Mouse (Mus musculus) lung, postnatal 0 days (tissue): ENCODE measurements around the gene Cd81. TPM values are rescaled to one million over a fixed set of nuclear protein-coding genes. Genes with fewer than 3 reads are reported as not detected.

ENCODE experiments used
- ATAC-seq: fragments of 200-750 bp; cut with Nextera tagmentation; 2 replicates; pipeline ENCODE4 v1.8.0; 2017; ENCODE audit warnings: moderate library complexity
- DNase-seq: peaks from one replicate; pipeline ENCODE4 v3.0.0-alpha.2; 2016; ENCODE audit warnings: low spot score
- H3K27ac ChIP-seq: fragments of 300-500 bp; sonication (generic); 2 replicates; pipeline ENCODE4 v1.5.1; 2014; ENCODE audit warnings: antibody characterized with exemption, mild to moderate bottlenecking, low read length, mixed read lengths
- H3K27me3 ChIP-seq: fragments of 300-500 bp; sonication (generic); replicated peaks from 2 replicates; pipeline ENCODE4 v1.6.1; 2014; ENCODE audit warnings: low read length, mixed read lengths; ENCODE audit not compliant: insufficient read depth
- H3K36me3 ChIP-seq: fragments of 300-500 bp; sonication (generic); 2 replicates; pipeline ENCODE4 v1.6.1; 2014; ENCODE audit warnings: low read length, mixed read lengths; ENCODE audit not compliant: insufficient read depth
- H3K4me1 ChIP-seq: fragments of 300-500 bp; sonication (generic); 2 replicates; pipeline ENCODE4 v1.6.1; 2014; ENCODE audit warnings: antibody characterized with exemption, low read depth, low read length, mixed read lengths; ENCODE audit not compliant: insufficient read depth
- H3K4me2 ChIP-seq: fragments of 300-500 bp; sonication (generic); replicated peaks from 2 replicates; pipeline ENCODE4 v1.6.1; 2014; ENCODE audit warnings: low read depth, mild to moderate bottlenecking, low read length, moderate library complexity, mixed read lengths
- H3K4me3 ChIP-seq: fragments of 300-500 bp; sonication (generic); 2 replicates; pipeline ENCODE4 v1.5.1; 2014; ENCODE audit warnings: low read depth, low read length
- H3K9ac ChIP-seq: fragments of 300-500 bp; sonication (generic); replicated peaks from 2 replicates; pipeline ENCODE4 v1.6.1; 2014; ENCODE audit warnings: low read depth, mild to moderate bottlenecking
- H3K9me3 ChIP-seq: fragments of 300-500 bp; sonication (generic); 2 replicates; pipeline ENCODE4 v1.6.1; 2016; ENCODE audit warnings: low read length, mixed read lengths
- CTCF ChIP-seq: IDR thresholded peaks from 2 replicates; pipeline ENCODE4 v1.5.1; 2016; ENCODE audit warnings: antibody characterized with exemption, mild to moderate bottlenecking
- EP300 ChIP-seq: IDR thresholded peaks from 2 replicates; pipeline ENCODE4 v1.6.1; 2016; ENCODE audit warnings: antibody characterized with exemption, mild to moderate bottlenecking, control low read depth
- WGBS: fragments of 180-500 bp; shearing (Covaris S2); extraction: QIAGEN DNeasy Blood & Tissue Kit; methylation state at CpG from one replicate; pipeline ENCODE4 v1.1.7; 2014; 5-methylcytosine and 5-hydroxymethylcytosine counted together
- polyA plus RNA-seq: library from polyadenylated mRNA; unstranded; fragments of >200 nt; fragmentation: Nextera tagmentation; extraction: Ambion mirVana; gene quantifications from 2 replicates; pipeline ENCODE4 v1.2.1, GENCODE M21; 2015

Cd81 gene
- polyA plus RNA-seq, 1 experiment from 2014 or later = 747 TPM

- 60% methylated on average over 8 of the region's 8 CpGs for WGBS
- Histone ChIP-seq H3K4me3 (no peak overlapping the region), H3K27ac (no peak overlapping the region), H3K27me3 (no peaks in the 10 kb centered on the region), H3K4me1 (peaks cover 33% of the 10 kb centered on the region), H3K9ac (no peak overlapping the region), H3K9me3 (no peaks in the 10 kb centered on the region), H3K4me2 (no peak overlapping the region), H3K36me3 (no peaks in the 10 kb centered on the region)
- ATAC-seq (peak; percentile 8; the same call in 1 of the 2 replicates), DNase-seq (peak; percentile 72)
- no peak for TF ChIP-seq CTCF
- no peak for TF ChIP-seq EP300
Observed at GRCm38 (mm10) chr7:143013420-143014178, 38.9 kb upstream of the Cd81 start.

DNA sequence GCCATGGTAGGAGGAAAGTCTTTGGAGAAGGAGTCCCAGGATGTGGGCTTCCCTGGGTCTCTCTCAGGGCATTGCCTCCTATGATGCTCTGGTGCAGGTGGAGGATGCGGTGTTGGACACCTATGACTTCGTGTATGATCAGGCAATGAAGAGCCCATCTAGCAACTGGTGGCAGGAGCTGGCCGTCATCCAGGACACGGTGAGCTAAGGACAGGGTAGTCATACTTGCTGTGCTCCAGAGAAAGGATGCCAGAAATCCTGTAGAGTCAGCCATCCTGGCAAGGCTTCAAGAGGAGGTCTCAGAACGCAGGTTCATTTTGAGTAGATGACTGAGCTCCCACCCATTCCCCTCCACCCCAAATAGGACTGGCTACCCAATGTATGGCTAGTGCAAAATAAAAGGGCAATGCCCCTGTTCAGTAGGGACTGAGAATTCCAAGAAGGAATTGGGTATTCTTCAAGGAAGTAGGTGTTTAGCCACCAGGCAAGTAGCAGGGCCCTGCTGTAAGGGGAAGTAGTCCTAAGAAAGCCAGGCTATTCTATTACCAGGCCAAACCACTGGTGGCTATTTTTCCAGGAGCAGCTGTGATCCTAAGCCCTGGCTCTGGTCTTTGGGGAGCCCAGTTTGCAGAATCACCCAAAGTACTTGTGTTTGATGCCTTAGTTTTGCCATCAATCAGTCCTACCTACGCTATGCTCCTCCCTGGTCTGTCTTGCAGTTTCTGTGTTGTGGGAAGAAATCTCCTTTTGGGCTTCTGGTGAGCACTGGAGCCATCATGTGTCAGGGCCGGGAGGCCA, 37.5 kb upstream of the Cd81 start:
- DNase-seq = no peak
- Histone ChIP-seq H3K27ac (no peak overlapping the region), H3K9ac (no peak overlapping the region), H3K36me3 (no peaks in the 10 kb centered on the region), H3K4me2 (no peak overlapping the region), H3K27me3 (no peaks in the 10 kb centered on the region), H3K9me3 (no peaks in the 10 kb centered on the region), H3K4me1 (peaks cover 27% of the 10 kb centered on the region), H3K4me3 (no peak overlapping the region)
- ATAC-seq = no peak
- TF ChIP-seq CTCF = no peak
- WGBS = 59% methylated on average over 7 of the region's 7 CpGs

- ATAC-seq (peak; percentile 84), DNase-seq (peak; percentile 85)
- TF ChIP-seq CTCF (peak; percentile 18), EP300 (peak; percentile 28; the same call in 1 of the 2 replicates)
- Histone ChIP-seq H3K27ac (0 out of 2 replicates have a peak overlapping the region, but pooled peaks have one; percentile 32), H3K27me3 (no peaks in the 10 kb centered on the region), H3K36me3 (no peaks in the 10 kb centered on the region), H3K9ac (no peak overlapping the region), H3K4me2 (0 out of 2 replicates have a peak overlapping the region, but pooled peaks have one; percentile 14), H3K4me3 (no peak overlapping the region), H3K4me1 (peaks cover 27% of the 10 kb centered on the region), H3K9me3 (no peaks in the 10 kb centered on the region)
- WGBS = 0% methylated on average over 1 of the region's 1 CpGs
Observed at GRCm38 (mm10) chr7:143015755-143016423, 36.6 kb upstream of the Cd81 start.

DNA sequence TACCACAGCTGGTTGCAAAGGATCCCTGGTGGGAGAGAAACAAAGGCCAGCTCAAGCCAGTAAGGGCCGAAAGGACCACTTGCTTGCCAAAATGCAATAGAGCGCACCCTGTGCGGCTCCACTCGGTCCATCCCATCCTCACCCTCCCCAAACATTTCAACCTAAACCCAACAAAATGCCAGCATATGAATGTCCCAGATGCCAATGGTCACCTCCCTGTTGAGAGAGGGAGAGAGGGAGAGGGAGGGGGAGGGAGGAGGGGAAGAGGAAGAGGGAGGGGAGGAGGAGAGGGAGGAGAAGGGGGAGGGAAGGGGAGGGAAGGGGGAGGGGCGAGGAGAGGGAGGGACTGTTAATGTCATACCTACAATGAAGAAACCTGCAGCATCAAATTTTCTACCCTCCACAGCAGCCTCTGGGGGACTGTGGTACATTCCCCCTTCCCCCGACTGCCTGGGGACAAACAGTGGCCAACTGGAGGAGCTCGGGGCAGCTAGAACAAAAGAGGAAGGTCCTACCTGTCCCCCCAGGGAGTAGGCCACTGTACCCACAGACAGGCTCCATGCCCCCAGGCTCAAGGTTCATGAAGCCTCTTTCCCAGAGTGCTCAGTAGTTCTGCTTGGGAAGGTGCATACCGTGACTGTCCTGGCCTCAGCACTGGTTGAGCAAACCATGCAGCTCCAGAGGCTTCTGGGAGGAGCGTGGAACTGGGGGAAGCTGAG, 36.0 kb upstream of the Cd81 start:
- Histone ChIP-seq H3K9me3 (no peaks in the 10 kb centered on the region), H3K9ac (no peak overlapping the region), H3K27ac (no peak overlapping the region), H3K4me2 (0 out of 2 replicates have a peak overlapping the region, but pooled peaks have one; percentile 14), H3K4me1 (peaks cover 27% of the 10 kb centered on the region), H3K4me3 (no peak overlapping the region), H3K36me3 (no peaks in the 10 kb centered on the region), H3K27me3 (no peaks in the 10 kb centered on the region)
- TF ChIP-seq EP300 (no peak), CTCF (no peak)
- peak; percentile 9; the same call in 1 of the 2 replicates for ATAC-seq
- no peak for DNase-seq
- WGBS = 50% methylated on average over 9 of the region's 9 CpGs

- Histone ChIP-seq H3K9me3 (no peaks in the 10 kb centered on the region), H3K9ac (no peak overlapping the region), H3K27me3 (no peaks in the 10 kb centered on the region), H3K4me3 (no peak overlapping the region), H3K36me3 (no peaks in the 10 kb centered on the region), H3K4me2 (no peak overlapping the region), H3K27ac (no peak overlapping the region), H3K4me1 (peaks cover 27% of the 10 kb centered on the region)
- 79% methylated on average over 4 of the region's 4 CpGs for WGBS
- TF ChIP-seq EP300 (no peak), CTCF (no peak)
- ATAC-seq = no peak
- no peak for DNase-seq
Observed at GRCm38 (mm10) chr7:143017181-143017580, 35.4 kb upstream of the Cd81 start.
